Mouse (Mus musculus) heart, embryonic 11.5 days (tissue): ENCODE measurements around the gene Cx3cr1. TPM values are rescaled to one million over a fixed set of nuclear protein-coding genes. Genes with fewer than 3 reads are reported as not detected.
A peak's percentile ranks its signal among the peaks of the same experiment; 100 is the strongest.

Experiments used
- ATAC-seq: fragments of 200-750 bp; cut with Nextera tagmentation; replicated peaks from 2 replicates; pipeline ENCODE4 v1.8.0; 2017; ENCODE audit warnings: moderate library complexity; ENCODE audit not compliant: insufficient number of reproducible peaks, low FRiP score, low TSS enrichment
- H3K27ac ChIP-seq: fragments of 300-500 bp; sonication (generic); 2 replicates; pipeline ENCODE4 v1.5.1; 2014; ENCODE audit warnings: mild to moderate bottlenecking, low read depth, low read length
- H3K27me3 ChIP-seq: fragments of 300-500 bp; sonication (generic); 2 replicates; pipeline ENCODE4 v1.6.1; 2014; ENCODE audit warnings: mild to moderate bottlenecking, low read length, mixed read lengths; ENCODE audit not compliant: control insufficient read depth, insufficient read depth
- H3K36me3 ChIP-seq: fragments of 300-500 bp; sonication (generic); 2 replicates; pipeline ENCODE4 v1.6.1; 2014; ENCODE audit warnings: mild to moderate bottlenecking, low read length, moderate library complexity, mixed read lengths; ENCODE audit not compliant: control insufficient read depth, insufficient read depth
- H3K4me1 ChIP-seq: fragments of 300-500 bp; sonication (generic); 2 replicates; pipeline ENCODE4 v1.6.1; 2014; ENCODE audit warnings: low read length; ENCODE audit not compliant: control insufficient read depth, insufficient read depth
- H3K4me2 ChIP-seq: fragments of 300-500 bp; sonication (generic); 2 replicates; pipeline ENCODE4 v1.6.1; 2014; ENCODE audit warnings: mild to moderate bottlenecking, moderate library complexity
- H3K4me3 ChIP-seq: fragments of 300-500 bp; sonication (generic); 2 replicates; pipeline ENCODE4 v1.5.1; 2014; ENCODE audit warnings: low read depth, low read length
- H3K9ac ChIP-seq: fragments of 300-500 bp; sonication (generic); 2 replicates; pipeline ENCODE4 v1.6.1; 2014; ENCODE audit warnings: mild to moderate bottlenecking, low read depth, low read length, moderate library complexity
- H3K9me3 ChIP-seq: fragments of 300-500 bp; sonication (generic); replicated peaks from 2 replicates; pipeline ENCODE4 v1.6.1; 2016; ENCODE audit warnings: low read length; ENCODE audit not compliant: control insufficient read depth
- WGBS: fragments of 180-500 bp; shearing (Covaris S2); extraction: QIAGEN DNeasy Blood & Tissue Kit; methylation state at CpG from one replicate; pipeline ENCODE4 v1.1.7; 2014; ENCODE audit not compliant: insufficient replicate concordance; 5-methylcytosine and 5-hydroxymethylcytosine counted together
- polyA plus RNA-seq: library from polyadenylated mRNA; unstranded; fragments of >200 nt; fragmentation: Nextera tagmentation; extraction: Ambion mirVana; gene quantifications from 2 replicates; pipeline ENCODE4 v1.2.1, GENCODE M21; 2014

Cx3cr1 gene
- polyA plus RNA-seq, 1 experiment from 2014 or later: 3.1 TPM

GRCm38 (mm10) chr9:119919858-119920257 is 149.8 kb downstream of the Cx3cr1 start:
- Histone ChIP-seq H3K9me3 (no peaks in the 10 kb centered on the region), H3K4me1 (no peaks in the 10 kb centered on the region), H3K27ac (no peak overlapping the region), H3K4me2 (no peak overlapping the region), H3K27me3 (no peaks in the 10 kb centered on the region), H3K9ac (no peak overlapping the region), H3K4me3 (no peak overlapping the region), H3K36me3 (peaks cover 28% of the 10 kb centered on the region)
- no peak for ATAC-seq
- 79% methylated on average over 1 of the region's 1 CpGs for WGBS

DNA sequence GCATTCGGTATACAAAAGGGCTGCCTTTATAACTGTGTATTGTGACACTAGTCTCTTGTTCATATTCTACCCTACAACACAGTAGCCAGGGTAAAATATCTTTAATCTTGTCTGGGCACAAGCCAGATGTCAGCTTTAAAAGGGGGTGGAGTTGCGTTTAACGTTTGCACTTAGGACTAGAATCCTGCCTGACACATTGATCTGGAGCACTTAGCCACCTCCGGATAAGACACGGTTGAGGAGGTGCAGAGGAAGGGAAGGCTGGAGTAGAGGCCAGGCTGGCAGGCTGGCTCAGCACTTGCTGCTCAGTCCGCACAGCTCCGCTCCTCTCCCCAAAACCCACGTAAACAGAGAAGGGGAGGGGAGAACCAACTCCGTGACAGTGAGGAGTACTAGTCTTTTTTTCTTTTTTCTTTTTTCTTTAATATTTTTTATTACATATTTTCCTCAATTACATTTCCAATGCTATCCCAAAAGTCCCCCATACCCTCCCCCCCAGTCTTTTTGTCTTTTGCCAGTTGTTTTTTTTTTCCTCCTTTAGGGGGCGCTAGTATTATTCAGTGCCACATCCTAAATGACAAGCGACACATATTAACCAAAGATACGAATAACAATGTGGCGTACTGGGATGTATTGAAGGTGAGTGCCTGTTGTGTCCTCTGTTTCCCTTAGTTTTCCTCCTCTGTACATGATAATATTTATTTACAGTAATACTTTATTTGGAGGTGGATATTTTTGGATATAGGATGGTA is 156.4 kb downstream of the Cx3cr1 start:
- no peaks in the 10 kb centered on the region for H3K9me3 ChIP-seq
- no peak overlapping the region for H3K4me3 ChIP-seq
- WGBS: 74% methylated on average over 13 of the region's 13 CpGs
- no peaks in the 10 kb centered on the region for H3K4me1 ChIP-seq
- peaks cover 50% of the 10 kb centered on the region for H3K36me3 ChIP-seq
- no peaks in the 10 kb centered on the region for H3K27me3 ChIP-seq
- H3K27ac ChIP-seq: no peak overlapping the region
- no peak for ATAC-seq
- H3K9ac ChIP-seq: no peak overlapping the region
- H3K4me2 ChIP-seq: no peak overlapping the region

GRCm38 (mm10) chr9:119909931-119910330 is 159.7 kb downstream of the Cx3cr1 start:
- Histone ChIP-seq H3K36me3 (peaks cover 54% of the 10 kb centered on the region), H3K4me2 (no peak overlapping the region), H3K27me3 (no peaks in the 10 kb centered on the region), H3K4me3 (no peak overlapping the region), H3K4me1 (no peaks in the 10 kb centered on the region), H3K9ac (no peak overlapping the region), H3K27ac (no peak overlapping the region), H3K9me3 (no peaks in the 10 kb centered on the region)
- 79% methylated on average over 3 of the region's 3 CpGs for WGBS
- ATAC-seq: no peak

GRCm38 (mm10) chr9:119908708-119909107 is 161.0 kb downstream of the Cx3cr1 start:
- no peaks in the 10 kb centered on the region for H3K9me3 ChIP-seq
- no peak for ATAC-seq
- H3K27ac ChIP-seq: no peak overlapping the region
- peaks cover 43% of the 10 kb centered on the region for H3K36me3 ChIP-seq
- H3K4me2 ChIP-seq: no peak overlapping the region
- no peak overlapping the region for H3K4me3 ChIP-seq
- H3K9ac ChIP-seq: no peak overlapping the region
- no peaks in the 10 kb centered on the region for H3K27me3 ChIP-seq
- 95% methylated on average over 3 of the region's 3 CpGs for WGBS
- no peaks in the 10 kb centered on the region for H3K4me1 ChIP-seq

DNA sequence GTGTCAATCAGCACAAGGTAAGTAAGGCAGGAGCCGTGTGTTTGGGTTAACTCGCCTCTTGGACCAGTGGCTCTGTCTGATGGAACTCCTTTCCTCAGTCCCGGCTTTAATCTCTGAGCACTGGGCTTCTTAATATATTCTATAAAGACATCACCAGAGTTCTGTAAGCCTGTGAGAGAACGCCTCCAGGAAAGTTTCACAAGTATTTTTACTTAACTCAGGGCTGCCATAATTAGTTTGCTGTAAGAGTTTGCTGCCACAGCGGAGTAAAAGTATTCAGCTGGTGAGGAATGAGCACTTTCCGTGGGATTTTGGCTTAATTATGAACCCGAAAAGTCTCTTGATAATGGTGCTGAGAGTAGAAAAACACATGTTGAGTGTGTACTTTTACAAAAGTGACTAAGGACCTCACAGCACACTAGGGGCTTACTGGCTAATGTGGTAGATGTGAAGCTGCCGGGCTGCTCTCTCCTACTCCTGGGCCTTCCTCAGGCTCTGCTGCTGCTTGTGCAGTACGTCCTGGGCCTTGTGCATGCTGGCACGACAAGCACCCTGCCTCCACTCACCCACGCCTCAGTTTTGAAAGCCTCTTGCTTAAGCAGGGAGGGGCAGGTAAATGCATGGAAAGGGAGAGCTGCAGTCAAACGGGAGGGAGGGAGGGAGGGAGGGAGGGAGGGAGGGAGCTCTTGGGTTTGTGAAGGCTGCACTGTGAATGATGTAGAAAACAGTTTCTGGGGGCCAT is 167.1 kb downstream of the Cx3cr1 start:
- Histone ChIP-seq H3K4me2 (no peak overlapping the region), H3K27me3 (no peaks in the 10 kb centered on the region), H3K27ac (no peak overlapping the region), H3K4me1 (no peaks in the 10 kb centered on the region), H3K36me3 (peaks cover 11% of the 10 kb centered on the region), H3K9ac (no peak overlapping the region), H3K9me3 (no peaks in the 10 kb centered on the region), H3K4me3 (no peak overlapping the region)
- WGBS: 79% methylated on average over 12 of the region's 12 CpGs
- no peak for ATAC-seq

DNA sequence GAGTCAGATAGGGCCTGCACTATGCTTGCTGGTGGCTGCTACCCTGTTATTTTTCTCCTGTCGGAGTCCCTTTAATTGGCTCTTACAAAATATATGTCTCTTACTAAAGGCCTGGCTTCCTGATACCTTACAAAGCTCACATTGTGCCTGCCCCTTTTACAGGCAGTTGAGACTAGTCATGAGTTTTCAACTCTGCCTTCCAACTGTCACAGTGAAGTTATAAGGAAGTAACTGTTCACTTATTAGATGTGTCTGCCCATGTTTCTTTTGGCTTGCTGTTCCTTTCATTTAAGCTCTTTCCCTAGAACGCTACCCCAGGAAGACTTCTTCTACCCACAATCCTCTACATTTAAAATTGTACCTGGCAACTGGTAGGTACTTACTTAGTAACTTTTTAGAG is 170.2 kb downstream of the Cx3cr1 start:
- H3K4me2 ChIP-seq: no peak overlapping the region
- no peaks in the 10 kb centered on the region for H3K9me3 ChIP-seq
- H3K27ac ChIP-seq: no peak overlapping the region
- 88% methylated on average over 2 of the region's 2 CpGs for WGBS
- no peak for ATAC-seq
- H3K9ac ChIP-seq: no peak overlapping the region
- H3K27me3 ChIP-seq: no peaks in the 10 kb centered on the region
- peaks cover 9% of the 10 kb centered on the region for H3K4me1 ChIP-seq
- no peaks in the 10 kb centered on the region for H3K36me3 ChIP-seq
- no peak overlapping the region for H3K4me3 ChIP-seq

GRCm38 (mm10) chr9:119895040-119895721 is 174.5 kb downstream of the Cx3cr1 start:
- peak overlapping the region; percentile 71 for H3K27ac ChIP-seq
- no peaks in the 10 kb centered on the region for H3K9me3 ChIP-seq
- WGBS: 1% methylated on average over 57 of the region's 71 CpGs
- H3K4me3 ChIP-seq: peak overlapping the region; percentile 99
- ATAC-seq: peak; percentile 83
- H3K36me3 ChIP-seq: no peaks in the 10 kb centered on the region
- peak overlapping the region; percentile 90 for H3K9ac ChIP-seq
- peaks cover 9% of the 10 kb centered on the region for H3K4me1 ChIP-seq
- H3K27me3 ChIP-seq: no peaks in the 10 kb centered on the region
- H3K4me2 ChIP-seq: peak overlapping the region; percentile 93

DNA sequence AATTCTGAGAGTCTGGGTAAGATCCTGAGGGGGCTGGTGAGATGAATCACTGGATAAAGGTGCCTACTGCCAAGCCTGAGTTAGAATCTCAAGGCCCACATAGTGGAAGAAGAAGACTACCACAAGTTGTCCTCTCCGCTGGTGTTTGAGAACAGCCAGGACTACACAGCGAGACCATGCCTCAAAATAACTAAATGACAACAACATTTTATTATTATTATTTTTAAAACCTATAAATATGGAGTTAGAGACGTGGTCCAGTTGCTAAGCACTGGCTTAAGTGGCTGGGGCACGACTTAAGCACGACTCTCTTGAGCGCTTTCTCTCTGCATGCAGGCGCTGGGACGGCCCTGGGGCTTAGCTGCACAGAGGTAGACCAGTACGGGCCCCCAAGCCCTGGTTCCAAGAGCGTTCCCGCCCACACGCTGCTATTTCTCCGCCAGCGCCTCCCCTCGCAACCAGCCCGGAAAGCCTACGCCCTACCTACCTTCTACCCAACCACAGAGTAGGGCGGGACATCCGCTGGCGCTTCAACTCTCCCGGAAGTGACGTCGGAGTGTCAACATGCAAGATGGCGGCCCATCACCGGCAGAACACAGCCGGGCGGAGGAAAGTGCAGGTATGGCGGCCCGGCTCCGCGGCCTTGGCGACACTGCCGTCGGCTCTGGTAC is 175.2 kb downstream of the Cx3cr1 start, which contains the start of gene Wdr48:
Gene Wdr48 (plus strand): TSS at position 540 of the 671 bp plus-strand sequence.
- Histone ChIP-seq H3K36me3 (no peaks in the 10 kb centered on the region), H3K4me2 (peak within 1 kb of the TSS; percentile 93), H3K27ac (peak within 1 kb of the TSS; percentile 71), H3K27me3 (no peaks in the 10 kb centered on the region), H3K4me1 (peaks cover 9% of the 10 kb centered on the region), H3K9ac (peak within 1 kb of the TSS; percentile 90), H3K9me3 (no peaks in the 10 kb centered on the region), H3K4me3 (peak within 1 kb of the TSS; percentile 99)
- ATAC-seq: peak; percentile 99
- WGBS: 3% methylated on average over 34 of the region's 34 CpGs
